Mouse (Mus musculus) heart, adult 11 months (tissue): ENCODE results near the gene 1700003E16Rik.

ENCODE experiments used
- DNase-seq: peaks from one replicate; pipeline ENCODE4 v3.0.0; 2022

The 1700003E16Rik gene

DNA sequence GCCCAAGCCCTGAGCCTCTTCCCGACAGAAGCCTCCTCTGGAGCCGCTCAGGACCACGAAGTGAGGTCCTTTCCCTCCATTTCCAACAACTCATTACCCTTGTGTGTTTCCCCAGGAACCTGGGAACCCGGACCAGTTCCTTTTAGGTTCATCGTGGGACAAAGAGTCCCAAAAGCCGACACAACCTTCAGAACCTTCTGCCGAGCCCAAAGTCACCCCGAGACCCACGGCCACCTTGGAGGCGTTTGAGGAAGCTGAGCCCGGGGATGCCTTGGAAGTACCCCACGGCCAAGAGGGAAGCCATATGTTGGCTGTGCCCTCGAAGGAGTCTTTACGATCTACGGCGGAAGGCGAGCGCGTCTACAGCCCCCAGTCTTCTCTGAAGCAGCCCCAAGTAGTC, 5.2 kb downstream of the 1700003E16Rik start:
- no peak for DNase-seq

DNA sequence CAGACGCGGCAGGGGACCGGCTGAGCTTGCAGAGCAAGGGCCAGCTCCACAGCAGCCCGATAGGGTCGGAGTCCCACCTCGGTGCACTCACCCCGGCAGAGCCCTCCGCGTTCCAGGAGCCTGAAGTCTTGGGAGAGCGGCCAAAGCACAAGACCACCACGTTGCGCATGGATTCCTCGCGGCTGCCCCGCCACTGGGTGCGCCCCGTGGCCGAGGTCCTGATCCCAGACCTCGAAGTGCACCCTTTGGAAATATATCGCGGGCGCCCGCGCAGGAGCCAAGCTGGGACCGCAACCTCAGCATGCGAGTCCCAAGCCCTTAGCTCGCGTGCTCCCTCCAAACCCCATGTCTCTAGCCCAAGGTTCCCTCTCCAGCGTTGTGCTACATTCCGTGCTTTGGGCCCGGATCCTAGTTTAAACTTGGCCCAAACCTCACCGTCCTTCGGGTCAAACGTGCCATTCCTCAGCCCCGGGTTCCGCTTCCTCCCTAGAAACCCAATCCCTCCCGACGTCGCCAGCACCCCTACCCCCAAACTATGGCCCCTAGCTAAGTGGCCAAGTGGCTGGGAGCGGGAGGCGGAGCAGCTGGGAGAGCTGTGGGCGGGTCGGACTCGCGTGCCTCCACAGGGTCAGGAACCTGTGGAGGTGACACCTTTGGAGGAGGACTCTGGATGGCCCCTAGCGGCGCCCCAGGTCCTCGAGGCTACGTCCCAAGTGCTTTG, 5.9 kb downstream of the 1700003E16Rik start:
- DNase-seq, result peak; percentile 95

DNA sequence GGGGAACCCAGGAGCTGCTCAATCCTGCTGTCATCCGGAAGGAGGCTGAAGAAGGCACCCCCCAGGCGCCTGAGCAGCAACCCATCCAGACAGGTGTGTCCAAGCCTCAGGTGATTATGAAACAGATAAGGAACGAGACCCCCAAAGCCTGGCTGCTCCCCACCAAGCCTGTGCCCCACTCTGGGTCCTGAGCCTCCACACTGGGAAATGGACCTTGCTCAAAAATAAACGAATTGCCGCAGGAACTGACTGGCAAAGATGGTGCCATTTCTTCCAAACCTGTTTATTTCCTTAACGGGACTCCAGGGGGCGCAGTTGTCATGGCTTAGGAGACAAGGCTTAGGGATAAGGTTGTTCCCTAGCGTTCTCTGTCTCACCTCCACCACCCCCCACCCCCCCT, 6.5 kb downstream of the 1700003E16Rik start:
- DNase-seq, result peak; percentile 93

DNA sequence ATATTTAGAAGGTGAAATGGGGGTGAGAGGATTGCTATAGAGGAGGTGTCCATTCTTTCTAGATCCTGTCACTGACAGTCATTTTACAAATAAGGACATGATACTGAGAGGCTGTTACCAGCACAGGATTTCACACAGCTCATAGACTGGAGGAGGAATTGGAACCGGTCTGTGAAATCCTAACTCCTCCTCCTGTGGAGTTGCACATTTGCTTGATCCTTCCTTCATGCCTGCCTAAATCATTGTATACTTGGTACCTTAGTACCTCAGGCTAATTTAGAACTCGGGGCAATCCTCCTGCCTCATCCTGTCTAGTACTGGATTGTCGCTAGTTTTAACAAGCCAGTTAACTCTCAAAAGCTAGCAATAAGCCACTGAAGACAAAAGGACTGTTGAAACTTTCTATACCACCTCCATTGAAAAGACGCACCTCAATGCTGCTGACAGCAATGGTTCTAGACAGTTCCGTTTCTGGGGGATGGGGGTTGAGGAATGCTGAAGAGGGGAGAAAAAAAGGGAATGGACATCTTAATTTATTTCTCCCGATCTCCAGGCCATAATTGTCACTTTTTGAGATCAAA, 8.9 kb downstream of the 1700003E16Rik start:
- no peak for DNase-seq

DNA sequence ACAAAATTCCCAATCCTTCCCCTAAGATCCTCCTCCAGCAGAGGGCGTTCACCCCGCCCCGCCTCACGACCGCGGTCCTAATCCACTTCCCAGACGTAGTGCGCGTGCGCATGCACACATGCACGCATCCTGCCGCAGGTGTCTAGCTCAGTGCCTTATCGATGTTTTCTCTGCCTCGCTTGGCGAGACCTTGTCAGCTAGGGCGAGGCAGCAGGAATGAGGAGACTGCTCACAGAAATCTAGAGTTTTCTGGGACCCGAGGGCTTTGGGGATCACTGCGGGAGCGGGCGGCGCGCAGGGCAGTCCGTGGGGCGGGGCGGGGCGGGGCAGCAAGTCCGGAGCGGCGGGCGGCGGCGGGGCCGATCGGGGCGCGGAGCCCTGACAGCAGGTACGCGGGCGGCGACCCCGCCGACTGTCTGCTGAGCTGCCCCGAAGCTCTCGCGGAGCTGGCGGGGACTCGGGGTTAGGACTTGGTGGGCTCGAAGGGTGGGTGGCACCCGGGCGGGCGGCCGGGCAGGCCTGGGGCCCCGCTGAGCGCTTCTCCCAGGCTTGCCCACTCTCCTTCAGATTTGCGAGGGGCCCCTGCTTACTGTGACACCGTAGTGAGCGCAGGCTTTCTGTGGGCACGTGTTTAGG, 9.5 kb downstream of the 1700003E16Rik start, which contains the start of gene Dctn1:
TSS of gene Dctn1 (plus strand) at position 314 of the 636 bp plus-strand sequence.
- peak; percentile 99 for DNase-seq

DNA sequence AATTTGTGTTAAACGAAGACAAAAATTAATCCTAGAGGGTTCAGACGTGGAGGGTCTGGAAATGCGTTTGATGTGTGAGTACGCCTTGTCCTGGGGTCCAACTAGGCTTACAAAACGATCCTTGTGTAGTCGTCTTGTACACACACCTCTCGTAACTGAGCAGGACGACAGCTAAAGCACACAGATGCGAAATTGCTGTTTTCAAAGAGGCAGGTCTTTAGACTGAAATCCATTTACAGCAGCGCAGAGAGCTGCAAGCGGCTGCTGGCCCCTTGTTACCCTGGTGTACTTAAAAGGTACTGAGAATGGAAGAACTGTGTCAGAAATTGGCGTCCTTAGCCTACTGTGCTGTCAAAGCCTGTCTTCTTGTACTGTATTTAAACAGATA, 10.0 kb downstream of the 1700003E16Rik start:
- DNase-seq, result no peak

DNA sequence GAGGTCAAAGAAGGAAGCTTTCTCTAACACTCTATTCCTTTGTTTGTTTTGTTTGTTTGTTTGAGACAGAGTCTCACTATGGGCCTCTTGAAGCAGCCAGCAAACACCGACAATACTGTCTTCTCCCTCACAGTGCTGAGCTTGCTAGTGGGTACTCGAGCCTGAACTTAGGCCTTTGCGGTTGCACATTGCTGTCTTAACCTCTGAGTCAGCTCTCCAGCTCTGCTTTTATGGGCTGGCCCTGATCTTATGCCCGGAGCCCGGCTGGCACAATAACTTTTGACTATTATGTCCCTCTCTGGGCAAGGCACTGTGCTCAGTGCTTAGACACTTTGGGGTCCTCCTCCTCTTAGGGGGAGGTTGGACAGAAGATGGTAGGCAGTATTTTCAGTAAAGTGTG, 13.7 kb downstream of the 1700003E16Rik start:
- DNase-seq, result no peak

DNA sequence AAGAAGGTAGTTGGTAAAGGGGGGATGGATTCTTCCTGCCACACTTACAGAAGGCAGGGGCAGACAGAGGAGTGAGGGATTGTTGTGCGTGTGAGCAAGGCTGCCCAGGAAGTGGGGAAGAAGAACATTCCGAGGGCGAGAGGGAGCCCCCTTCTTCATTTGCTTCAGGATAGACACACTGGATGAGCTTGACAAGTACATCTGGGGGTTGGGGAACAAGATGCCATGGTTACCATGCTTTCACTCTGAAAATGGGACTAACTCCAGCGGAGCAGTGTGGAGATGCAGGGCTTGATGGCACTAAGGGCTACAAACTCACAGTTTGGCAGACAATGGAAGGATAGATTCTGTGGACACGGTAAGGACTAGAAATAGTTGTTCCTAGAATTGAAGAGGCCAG, 14.9 kb downstream of the 1700003E16Rik start:
- DNase-seq, result no peak

DNA sequence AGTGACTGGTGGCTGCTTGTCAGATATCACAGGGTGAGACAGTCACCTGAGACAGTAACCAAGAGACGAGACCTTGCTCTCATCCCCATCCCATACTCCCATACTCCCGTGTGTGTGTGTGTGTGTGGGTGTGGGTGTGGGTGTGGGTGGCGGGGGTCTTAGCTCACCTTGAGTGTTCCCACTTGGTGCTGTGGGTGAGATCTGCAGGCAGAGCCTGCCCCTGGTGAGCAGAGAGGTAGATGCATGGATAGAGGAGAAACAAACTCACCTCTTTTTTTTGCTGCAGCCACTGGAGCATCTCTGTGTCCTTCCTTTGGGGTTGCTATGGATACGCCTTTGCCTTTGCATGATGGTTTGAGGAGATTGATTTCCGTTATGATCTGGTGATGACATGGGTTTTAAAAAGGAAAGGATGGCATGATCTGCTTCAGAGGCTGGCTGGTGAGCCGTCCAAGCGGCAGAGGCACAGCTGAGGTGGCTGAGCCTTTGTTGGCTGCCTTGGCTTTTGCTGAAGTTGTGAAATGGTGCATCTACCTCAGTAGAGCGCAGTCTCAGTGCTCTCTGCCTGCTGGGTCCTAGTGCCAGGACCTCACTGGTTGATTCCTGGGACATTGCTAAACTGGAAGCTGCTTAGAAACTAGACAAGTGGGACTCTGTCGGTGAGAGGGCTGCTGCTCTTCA, 16.2 kb downstream of the 1700003E16Rik start:
- DNase-seq, result no peak

DNA sequence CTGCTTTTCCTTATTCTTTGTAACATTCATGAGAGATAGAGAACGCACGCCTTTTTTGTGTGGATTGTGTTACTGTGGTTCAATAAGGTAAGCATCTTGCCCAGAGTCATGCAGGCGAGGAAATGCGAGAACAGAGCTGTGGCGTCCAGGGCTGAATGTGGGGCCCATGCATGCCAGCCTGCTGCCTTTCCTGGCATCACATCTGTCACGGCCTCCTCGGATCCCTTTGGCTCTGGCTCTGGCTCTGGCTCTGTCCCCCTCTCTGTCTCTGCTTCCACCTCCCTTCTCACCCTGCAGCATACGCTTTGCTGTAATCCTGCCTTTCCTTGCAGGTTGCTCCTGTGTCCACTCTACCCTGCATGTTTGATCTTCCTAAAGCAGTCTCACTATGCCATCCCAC, 19.8 kb downstream of the 1700003E16Rik start:
- no peak for DNase-seq

DNA sequence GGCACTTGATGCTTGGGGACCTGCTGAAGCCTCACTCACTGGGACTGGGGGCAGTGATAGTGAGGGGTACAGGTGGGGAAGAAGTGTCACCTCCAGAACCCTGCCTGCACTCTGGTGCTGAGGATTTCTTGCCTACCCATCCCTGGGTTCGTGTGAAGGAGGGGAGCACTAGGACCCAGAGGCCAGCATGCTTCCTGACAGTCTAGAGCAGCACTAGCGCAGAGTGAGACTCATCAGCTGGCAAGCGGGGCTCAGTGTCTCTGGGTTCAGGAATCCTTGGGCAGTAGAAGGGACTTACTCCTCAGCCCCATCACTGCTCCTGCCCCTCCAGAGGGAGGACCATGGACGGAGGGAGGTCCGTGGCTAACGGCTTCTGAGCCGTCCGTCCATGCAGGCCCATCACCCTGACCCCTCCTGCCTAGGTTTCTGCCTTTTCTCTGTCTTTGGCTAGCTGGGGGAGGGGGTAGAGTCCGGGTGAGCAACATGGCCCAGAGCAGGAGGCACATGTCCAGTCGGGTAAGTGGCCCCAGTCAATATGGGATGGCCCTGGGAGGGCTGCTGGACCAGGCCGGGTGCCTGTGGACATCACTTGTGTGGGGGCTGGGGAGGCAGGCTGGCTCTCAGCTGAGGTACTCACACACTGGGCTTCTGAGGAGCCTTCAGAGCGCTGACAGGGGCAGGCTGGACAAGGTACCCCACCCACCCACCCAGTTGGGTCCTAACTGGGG, 23.4 kb downstream of the 1700003E16Rik start:
- DNase-seq, result no peak

DNA sequence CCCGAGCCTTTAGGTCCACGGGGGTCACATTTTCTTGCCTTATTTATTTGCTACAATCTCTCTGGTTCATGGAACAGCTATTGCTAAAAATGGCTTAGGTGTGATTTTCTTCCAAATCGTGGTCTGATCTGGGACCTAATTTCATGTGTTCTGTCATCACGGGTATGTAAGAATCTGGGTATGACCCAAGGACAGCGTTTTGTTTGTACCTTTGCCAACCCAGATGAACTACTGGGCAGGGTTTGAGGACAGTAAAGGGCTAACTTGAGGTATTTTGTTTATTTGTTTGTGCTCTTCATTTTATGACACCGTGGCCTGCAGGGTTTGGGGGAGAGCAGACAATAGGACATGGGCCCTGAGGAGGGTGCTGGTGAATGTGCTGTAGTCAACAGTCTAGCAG, 24.4 kb downstream of the 1700003E16Rik start:
- no peak for DNase-seq

DNA sequence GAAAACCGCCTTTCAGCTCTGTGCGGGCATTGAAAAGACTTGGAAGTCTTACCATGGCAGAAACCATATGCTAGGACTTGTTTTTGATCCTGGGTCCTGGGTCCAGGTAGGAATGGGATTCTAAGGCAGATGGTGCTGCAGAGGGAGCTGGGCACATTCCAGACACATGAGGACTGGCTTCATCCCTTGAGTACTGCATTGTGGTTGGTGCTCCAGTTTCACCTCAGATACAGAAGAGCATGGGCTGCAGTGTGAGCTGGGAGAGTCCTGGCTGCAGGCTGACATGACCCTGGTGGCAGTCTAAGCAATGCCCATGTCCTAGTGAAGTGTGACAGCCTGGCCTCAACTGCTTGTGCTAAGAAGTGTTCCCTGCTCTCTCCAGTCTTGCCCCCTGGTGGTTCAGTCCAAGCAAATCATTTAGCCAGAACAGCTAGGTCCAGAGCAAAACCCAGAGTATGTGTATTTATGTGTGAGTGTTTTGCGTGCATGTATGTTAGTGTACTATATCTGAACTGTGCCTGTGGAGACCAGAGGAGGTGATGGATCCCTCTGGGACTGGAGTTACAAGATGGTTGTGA, 28.7 kb downstream of the 1700003E16Rik start:
- no peak for DNase-seq

DNA sequence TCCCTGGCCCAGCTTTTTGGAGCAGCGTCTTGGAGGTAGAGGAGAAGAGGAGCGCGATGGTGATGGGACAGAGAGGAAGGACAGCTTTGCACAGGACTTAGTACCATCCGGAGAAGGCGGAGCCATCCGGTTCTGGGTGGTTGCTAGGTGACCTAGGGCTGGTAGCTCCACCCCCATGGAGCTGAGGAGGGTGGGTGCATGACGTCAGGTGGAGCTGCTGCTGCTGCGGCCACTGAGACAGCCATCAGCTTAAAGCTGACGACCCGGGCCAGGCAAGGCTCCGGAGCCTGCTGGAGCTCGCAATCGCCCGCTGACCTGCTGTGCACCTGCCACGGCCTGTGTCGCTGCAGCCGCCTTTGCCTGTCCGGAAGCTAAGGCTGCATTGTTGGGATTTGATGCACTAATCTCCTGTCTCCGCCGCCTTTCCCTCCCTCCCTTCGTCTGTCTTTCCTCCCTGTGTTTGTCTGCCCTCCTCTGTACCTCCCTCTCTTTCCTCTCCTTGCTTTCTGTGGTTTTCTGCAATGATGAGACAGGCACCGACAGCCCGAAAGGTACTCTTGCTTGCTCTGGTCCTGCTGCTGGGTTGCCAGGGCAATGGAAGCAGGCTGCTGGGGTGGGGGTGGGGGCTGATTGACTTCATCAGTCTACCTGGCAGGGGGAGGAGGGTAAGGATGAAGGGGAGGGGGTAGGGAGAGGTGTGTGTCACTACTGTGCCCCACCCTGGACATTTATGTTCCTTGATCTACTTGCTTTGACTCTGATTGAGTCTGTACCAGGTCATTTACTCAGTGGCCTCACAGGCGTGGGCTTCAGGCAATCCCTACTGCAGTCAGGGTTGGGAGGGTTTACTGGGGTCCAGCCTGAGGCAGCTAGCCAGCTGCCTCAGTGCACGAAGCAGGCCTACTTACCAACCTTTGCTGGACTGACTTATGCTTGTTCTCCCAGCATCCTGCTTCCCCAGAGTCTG, 30.0 kb downstream of the 1700003E16Rik start:
- DNase-seq, result peak; percentile 96

DNA sequence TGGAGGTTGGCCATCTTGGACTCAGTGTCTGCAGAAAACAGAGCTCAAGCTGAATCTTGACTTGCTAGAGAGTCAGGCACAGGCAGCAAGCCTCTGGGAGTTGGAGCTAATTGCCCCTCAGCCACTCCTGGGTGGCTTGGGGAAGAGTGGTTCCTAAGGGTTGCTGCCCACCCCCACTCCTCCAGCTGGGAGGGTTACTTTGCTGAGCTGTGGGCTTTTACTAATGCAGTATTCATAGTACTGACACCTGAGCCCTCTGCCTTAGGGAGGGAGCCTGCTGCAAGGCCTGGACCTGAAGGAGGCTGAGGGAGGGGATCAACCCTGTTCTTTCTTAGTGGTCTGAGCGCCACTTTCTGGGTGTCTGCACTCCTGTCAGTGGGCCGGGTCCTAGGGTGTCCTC, 30.7 kb downstream of the 1700003E16Rik start:
- DNase-seq, result no peak

DNA sequence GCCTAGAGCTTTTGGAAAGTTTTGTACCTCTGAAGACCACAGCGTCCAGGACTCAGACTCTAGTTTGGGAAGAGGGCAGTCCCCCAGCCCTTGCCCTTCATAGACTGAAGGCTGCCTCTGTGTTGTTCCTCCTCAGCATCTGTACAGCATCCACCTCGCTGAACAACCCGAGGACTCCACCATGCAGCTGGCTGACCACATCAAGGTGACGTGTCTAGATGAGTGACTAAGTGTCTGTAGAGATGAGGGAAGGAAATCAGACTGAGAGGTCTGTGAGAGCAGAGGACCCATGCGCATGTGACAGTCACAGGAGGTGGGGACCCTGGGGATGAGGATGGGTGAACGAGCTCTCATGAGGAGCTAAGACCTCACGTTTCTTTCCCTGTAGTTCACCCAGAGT, 37.4 kb downstream of the 1700003E16Rik start:
- no peak for DNase-seq

DNA sequence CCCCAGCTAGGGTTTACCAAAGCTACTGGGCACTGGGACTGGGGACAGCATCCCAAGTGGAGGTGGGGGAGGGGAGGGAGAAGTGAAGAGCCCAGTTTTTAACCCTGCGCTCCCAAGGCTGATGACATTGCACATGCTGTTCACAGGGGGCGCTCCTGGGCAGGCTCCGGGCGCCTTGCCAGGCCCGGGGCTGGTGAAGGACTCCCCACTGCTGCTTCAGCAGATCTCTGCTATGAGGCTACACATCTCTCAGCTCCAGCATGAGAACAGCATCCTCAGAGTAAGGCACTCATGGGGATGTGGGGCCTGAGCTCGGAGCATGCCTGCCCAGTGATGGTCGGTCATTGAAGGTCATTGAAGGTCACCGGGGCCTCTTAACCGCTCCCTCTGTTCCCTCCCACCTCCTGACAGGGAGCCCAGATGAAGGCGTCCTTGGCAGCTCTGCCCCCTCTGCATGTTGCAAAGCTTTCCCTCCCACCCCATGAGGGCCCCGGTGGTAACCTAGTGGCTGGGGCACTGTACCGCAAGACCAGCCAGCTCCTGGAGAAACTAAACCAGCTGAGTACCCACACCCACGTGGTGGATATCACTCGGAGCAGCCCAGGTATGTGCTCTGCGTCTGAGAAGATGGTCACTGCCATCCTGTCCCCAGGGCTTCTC, 41.3 kb downstream of the 1700003E16Rik start:
- no peak for DNase-seq

DNA sequence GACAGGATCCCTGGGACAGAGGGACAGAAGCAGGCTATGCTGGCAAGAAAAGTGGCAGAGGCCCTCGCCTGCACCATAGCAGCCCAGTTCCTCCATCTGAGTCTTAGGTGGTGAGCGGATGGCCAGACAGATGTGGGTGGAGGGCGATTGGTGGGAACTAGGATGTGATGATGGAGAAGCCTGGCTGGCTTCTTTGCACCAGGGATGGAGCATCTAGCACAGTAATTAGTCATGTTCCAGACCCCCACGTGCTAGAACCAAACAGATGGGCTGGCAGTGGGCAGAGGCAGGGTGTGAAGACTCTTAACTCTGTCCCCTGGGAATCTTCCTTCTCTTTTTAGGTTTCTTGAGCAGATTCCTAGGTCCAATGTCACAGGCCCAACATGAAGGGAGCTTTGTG, 47.1 kb downstream of the 1700003E16Rik start:
- DNase-seq, result peak; percentile 74

DNA sequence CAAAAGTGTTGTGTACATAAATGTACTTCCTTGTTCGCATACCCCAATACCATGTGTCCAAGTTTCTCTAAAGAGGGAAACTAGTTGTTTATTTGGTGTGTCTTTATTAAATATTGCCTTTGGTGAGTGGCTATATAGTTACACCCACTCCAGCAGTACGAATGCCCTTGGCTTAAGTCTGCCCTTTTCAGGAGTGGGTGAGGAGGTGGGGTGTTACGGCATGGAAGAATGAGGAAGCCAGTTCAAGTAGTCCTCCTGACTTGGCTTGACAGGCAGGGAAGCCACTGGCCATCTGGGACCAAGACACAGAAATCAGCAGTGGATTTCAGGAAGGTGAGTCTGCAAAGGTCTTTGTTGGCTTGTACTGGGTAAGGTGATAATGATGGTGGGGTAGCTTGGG, 49.6 kb downstream of the 1700003E16Rik start:
- no peak for DNase-seq

DNA sequence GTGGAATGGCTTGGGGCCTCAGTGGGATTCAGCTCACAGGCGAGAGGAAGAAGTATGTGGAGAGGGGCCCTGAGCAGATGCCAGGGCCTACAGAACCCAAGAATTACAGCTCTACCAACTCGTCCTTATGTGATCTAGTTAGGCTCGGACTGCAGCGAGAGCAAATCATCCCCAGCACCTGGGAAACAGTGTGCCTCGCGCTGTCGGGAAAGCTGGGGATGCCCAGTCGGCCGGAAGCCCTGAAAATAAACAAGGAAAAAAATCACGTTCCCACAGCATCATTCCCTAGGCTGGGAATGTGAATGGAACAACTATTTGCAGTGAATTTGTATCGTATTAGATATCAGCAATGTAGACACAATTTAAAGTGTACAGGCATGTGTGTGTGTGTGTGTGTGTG, 50.1 kb downstream of the 1700003E16Rik start:
- DNase-seq, result no peak
